Mouse (Mus musculus): ENCODE measurements around the gene Dand5.

GRCm38 (mm10) chr8:84856434-84856833 lies 33.8 kb upstream of the Dand5 start:
- no peak for TF ChIP-seq CTCF (IDR thresholded peaks at IDR 0.05; ENCODE audit: extremely low read depth, insufficient read depth, insufficient read length, insufficient replicate concordance)
- TF ChIP-seq POLR2A (IDR thresholded peaks at IDR 0.05; ENCODE audit: low read depth, low read length): no peak

Data from spleen, adult 2 months (tissue).